Mouse (Mus musculus): ENCODE data around the gene Prox2. TPM values are rescaled to one million over a fixed set of nuclear protein-coding genes. Genes with fewer than 3 reads are reported as not detected.
"Not testable (repeated sequence)": the region's sequence is repeated elsewhere in the genome, so short reads cannot be mapped to it uniquely, and the experiment has no call there.

Gene Prox2
- total RNA-seq (2021), result 4.7 and 6.7 TPM in 2 replicates
- long read RNA-seq, experiment 1, partial matches to known transcripts, result 1 of 5 reads
- long read RNA-seq, experiment 1, other reads (novel, unspliced or antisense), result 4 of 5 reads
- long read RNA-seq, experiment 2, partial matches to known transcripts, result 0 of 4 reads
- long read RNA-seq, experiment 2, other reads (novel, unspliced or antisense), result 3 of 4 reads

DNA sequence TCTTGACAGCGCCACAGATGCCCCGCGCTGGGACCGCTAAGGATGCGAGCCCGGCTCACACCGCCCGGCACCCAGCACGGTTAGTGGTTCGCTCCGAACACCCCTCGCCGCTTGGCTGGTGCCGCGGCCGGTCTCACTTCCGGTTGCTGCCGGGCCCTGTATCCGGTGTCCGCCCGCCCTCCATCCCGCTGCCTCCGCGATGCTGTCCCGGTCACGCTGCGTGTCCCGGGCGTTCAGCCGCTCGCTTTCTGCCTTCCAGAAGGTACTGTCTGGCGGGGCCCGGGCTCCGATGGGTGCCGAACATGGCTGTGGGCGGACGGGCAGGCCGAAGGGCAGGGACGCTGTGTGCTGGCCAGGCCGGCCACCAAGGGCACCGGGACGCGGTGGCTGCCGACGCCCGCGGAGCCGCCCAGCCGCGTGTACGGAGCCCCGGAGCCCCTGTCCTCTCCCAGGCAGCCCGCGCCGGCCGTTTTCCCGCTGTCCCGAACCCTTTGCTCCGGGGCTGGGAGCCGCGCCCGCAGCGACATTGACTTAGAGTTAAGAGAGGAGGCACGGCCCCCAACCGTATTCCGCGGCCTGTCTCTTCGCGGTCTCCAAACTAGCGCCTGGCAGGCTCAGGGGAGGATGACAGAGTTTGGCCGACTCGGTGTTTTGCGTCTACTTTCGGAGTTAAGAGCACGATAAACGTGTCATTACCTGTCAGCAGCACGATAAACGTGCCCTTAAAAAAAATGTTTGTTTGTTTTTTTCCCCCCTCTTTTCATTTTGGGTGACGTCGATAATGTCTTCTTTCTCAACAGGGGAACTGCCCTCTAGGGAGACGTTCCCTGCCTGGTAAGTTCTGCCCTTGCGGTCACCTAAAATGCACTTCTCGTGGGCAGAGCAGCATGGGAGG, at the start of gene Prox2, which contains the start of gene Dlst:
Prox2 (minus strand) TSS at position 62 of the 895 bp plus-strand sequence.
Dlst (plus strand) TSS at position 136 of the 895 bp plus-strand sequence.
- DNase-seq, result peak; percentile 95

- no peak for DNase-seq
Measured at GRCm38 (mm10) chr12:85159592-85159991, 49.0 kb upstream of the Prox2 start.

DNA sequence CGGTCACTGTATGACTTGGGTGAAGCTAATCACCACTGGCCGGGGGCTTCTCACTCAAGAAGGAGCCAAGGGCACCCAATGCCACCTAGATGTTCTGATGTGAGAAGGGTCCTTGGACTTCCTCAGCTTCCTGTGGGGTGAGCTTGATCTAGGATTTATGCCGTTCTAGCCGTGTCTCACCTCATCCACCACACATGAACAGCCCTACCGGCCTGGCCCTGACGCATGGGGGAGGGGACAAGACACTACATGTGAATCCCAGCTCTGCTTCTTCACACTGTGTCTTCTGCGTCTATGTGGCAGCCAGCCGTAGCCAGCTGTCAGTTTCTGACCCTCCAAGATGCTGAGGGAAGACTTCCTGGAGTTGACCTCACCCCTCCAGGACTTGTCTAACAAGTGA, 48.2 kb upstream of the Prox2 start:
- no peak for DNase-seq

- no peak for DNase-seq
Measured at GRCm38 (mm10) chr12:85157797-85158460, 47.4 kb upstream of the Prox2 start.

DNA sequence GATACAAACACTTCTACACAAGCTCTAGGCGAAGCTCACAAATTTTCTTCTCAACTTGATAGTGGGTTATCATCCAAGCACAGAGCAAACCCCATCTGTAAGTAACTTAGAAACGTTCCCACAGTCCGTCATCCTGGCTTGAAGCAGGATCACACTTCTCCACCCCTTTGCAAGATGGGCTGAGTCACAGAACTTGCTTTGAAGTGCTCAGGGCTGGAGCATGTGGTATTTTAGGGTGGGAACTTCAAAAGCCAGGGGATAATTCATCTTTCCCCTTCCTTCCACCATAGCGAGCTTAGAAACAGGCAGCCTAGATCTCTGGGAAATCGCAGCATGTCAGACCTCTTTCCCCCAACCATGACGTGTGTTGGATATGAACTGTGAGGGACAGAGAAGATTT, 45.8 kb upstream of the Prox2 start:
- DNase-seq, result peak; percentile 44

GRCm38 (mm10) chr12:85153011-85153410, 42.5 kb upstream of the Prox2 start:
- no peak for DNase-seq

- peak; percentile 70 for DNase-seq
Measured at GRCm38 (mm10) chr12:85151002-85151774, 40.6 kb upstream of the Prox2 start, which contains the start of gene Rps6kl1. TSS of gene Rps6kl1 (minus strand) at chr12:85151264.

DNA sequence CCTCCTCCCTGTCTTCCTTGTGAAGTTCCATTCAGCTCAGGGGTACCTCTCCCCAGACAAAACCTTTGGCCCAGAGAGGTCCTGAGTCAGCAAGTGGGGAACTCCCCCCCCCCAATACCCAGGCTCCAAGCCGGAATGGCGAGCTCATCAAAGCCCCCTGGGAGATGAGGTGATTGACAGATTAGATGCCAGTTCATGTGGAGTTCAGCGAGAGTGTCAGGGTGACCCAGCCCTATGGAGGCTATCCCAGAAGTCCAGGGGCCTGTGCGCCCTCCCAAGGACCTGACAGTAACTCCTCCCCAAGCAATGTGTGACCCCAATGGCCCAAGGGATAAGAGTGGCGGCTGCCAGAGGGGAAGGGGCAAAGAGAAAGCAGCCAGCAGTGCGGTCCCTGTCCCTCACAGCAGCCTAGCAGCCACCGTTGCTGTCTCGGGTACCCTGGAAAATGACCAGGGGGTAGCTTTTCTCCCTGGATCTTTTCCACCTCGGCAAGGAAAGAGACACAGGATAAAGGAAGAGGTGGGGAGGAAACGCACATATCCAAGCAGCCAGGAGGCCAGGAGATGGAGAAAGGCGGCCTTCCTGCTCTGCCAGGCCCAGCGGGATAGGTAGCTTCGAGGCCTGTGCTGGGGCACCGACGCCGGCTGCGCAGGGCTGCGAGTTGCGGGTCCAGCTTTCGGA, 39.9 kb upstream of the Prox2 start:
- no peak for DNase-seq

DNA sequence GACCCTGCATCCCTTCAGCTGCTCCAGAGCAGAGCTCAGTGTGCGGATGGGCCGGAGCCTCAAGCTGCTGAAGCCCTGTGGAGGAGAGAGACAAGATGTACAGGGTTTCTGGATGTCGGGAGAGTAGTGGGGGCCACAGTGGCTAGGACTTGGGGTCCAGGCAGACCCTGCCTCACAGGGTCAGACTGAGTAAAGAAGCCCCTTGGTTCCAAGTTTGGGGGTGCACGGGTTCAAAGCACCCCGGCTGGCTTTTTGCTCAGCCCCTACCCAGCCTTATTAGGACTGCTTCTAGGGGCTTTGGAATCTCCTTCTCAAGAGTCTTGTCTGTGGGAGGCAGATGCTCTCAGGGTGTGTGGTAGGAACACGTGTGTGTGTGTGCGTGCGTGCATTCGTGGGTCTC, 36.3 kb upstream of the Prox2 start:
- no peak for DNase-seq

DNA sequence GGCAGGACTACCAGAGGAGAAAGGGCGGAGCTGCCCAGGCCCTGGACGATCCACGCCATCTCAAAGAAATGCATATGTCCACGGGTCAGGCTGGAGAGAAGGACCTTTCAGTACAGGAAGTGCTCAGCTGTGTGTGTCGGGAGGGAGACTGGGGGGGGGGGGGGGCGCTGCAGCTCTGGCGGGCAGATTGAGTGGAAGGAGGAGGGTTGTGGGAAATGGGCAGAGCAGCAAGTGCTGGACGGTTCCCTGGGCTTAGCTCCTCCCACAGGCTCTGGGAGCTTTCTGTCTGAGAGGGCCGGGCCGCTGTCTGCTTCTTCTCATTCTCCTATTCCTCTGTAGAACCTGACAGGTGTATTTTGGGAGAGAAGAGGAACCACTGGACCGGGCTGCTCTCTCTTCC, 35.8 kb upstream of the Prox2 start:
- no peak for DNase-seq

DNA sequence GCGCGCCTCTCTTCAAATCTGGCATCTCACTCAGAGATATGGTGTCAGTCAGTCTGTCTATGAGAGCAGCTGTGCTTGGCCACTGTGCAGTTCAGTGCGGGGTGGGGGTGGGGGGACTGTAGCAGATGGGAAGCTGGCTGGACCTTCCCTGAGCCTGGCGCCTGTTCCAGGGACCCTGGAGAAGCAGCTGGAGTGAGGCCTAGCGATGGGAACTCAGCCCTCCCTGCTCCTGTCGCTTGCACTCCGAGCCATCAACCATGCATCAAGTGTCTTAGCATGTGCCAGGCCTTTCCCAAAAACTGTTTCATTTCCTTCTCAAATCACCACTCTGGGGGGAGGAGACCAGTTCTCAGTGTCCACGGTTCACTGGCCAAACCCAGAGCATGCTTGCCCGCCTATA, 35.1 kb upstream of the Prox2 start:
- no peak for DNase-seq

DNA sequence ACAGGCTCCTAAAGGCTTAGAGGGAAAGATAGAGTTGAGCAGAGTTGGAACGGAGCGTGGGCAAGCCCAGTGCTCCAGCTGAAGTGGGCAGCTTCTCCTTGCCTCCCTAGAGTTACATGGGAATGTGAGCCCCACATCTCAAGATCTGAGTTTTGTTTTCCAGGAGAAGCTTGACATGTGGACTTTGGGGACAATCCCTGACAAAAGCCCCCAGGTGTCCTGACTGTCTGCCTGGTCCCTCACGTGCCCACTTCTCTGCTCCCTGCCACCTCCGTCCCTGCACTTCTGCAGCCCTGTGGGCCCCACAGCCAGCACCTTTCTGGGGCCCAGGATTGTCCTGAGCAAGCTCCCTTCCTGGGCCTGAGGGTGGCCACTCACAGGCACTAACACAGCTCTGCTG, 34.3 kb upstream of the Prox2 start:
- DNase-seq, result no peak

DNA sequence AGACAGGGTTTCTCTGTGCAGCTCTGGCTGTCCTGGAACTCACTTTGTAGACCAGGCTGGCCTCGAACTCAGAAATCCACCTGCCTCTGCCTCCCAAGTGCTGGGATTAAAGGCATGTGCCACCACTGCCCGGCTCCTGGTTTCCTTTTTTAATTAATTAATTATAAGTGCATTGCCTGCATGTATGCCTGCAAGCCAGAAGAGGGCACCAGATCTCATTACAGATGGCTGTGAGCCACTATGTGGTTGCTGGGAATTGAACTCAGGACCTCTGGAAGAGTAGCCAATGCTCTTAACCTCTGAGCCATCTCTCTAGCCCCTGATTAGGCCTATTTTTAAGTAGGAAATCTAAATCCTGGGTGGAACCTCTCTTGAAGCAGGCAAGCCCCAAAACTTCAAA, 33.7 kb upstream of the Prox2 start:
- not testable (repeated sequence) for DNase-seq

DNA sequence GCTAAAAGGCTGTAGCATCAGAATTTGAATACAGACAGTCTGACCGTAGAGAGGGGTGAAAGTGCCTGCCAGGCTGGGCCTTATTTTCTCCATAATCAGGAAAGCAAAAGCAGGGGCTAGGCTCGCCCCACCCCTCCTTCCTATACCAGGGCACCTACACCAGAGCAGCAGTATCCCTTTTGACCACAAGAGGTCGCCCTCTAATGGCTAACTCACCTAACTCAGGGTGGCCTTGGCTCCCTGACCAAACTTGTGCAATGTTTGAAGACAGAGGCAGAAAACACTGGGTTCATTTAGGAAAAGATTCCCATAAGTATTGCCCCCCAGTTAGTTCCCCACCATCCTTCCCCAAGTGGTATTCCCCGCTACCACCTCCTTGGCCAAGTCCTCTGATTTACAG, 32.2 kb upstream of the Prox2 start:
- DNase-seq, result peak; percentile 91

GRCm38 (mm10) chr12:85141096-85141495, 30.5 kb upstream of the Prox2 start:
- no peak for DNase-seq

GRCm38 (mm10) chr12:85140036-85140701, 29.6 kb upstream of the Prox2 start:
- DNase-seq, result no peak

- no peak for DNase-seq
Measured at GRCm38 (mm10) chr12:85136627-85137026, 26.1 kb upstream of the Prox2 start.

DNA sequence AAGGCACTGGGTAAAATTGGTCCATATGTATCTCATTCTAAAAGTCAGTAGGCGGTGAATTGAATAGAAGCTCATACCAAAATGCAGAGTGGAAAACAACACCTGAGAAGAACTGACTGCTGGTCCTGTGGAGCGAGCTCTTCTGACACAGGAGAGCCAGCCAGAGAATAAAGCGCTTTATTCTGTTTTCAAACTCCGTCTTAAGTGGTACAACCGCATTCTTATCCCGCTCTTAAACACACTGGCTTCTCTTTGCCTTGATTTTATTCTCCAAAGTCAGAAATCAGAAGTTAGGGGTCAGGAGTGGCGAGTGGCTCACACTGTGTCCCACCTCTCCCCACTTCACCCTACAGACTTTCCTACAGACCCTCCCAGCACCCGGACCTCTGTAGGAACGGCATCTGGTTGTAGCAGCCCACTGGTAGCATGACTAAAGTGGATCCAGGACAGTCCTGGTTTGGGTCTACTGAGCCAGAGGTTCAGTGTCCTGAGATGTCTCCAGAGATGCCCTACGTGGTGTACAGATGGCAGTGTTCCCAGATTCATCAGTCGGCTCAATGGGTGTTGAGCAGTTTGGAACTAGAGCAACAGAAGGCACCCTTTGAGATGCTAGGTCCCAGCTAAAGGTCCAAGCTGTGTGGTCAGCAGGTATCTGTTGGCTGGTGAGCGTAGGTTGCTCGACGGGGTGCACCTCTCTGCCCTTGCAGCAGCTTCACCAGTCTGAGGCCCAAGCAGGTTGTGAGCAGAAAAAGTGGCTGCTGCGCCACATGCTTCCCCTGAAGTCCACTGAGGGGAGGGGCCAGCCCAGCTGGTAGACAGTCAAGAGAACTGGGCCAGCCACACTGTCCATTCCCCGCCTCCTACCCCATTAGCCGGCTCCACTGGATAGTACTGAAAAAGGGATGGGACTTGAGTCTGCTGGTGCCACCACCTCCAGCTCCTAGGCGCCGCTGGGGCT, 25.2 kb upstream of the Prox2 start:
- no peak for DNase-seq

- DNase-seq, result no peak
Measured at GRCm38 (mm10) chr12:85134043-85134794, 23.7 kb upstream of the Prox2 start.

All from adrenal gland, postnatal 14 days (tissue).